ENCODE assay signal across 22 mouse cellular contexts in the genomic region with DNA sequence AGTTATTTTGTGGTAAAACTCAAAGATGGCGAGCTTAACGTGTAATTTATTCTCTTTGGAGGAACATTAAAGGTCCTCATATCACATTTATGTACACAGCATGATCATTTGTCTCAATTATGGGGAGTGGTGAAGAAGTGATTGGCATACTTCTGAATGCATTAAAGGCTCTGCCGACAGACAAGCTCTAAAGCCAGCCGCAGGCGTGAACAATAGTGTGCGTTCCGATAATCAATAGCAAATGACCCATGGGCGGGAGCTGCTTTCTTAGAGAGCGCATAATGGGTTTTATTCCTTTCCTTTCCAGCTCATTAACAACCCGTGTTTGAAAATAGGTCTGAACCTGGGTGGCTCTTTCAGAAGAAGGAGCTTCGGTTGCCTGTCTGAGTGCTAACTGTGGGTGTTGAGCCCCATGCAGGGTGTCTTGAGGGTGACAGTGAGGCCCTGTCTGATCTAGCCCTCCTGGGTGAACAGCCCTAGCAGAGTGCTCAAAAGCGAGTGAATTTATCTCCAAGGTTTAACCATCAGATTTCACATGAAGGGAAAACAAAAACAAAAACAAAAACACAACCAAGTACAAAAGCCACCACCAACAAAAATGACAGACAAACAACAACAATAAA.
DNase-seq lines count a peak whose midpoint lies in the region; ATAC-seq lines count a peak whose summit lies in the region.
"Had no signal": no experiment of that assay in that cellular context is flagged by ENCODE, and none has a peak within 500 bp of the region (broad histone marks: within the 10 kb centered on the region; RNA-seq: fewer than 3 reads in every experiment).

No protein-coding gene starts in this region.

- no peaks in the 10 kb centered on the region for H3K9me3 ChIP-seq in forebrain, embryonic 11.5 days (ENCODE audit: control insufficient read depth, low read length)
- no peaks in the 10 kb centered on the region for H3K9me3 ChIP-seq in forebrain, embryonic 15.5 days
- no peaks in the 10 kb centered on the region for H3K9me3 ChIP-seq in midbrain, embryonic 11.5 days (ENCODE audit: control insufficient read depth, low read length)
- no peaks in the 10 kb centered on the region for H3K9me3 ChIP-seq in midbrain, embryonic 14.5 days (ENCODE audit: control insufficient read depth, low read length)
- H3K9me3 ChIP-seq in hindbrain, embryonic 13.5 days = no peaks in the 10 kb centered on the region
- H3K9me3 ChIP-seq: heart, embryonic 15.5 days; limb, embryonic 13.5 days; liver, embryonic 13.5 days had no signal

- H3K27me3 ChIP-seq in forebrain, embryonic 11.5 days (ENCODE audit: control insufficient read depth, insufficient read depth, low read length) = peaks cover 16% of the 10 kb centered on the region; the same call in 1 of the 2 replicates
- no peaks in the 10 kb centered on the region for H3K27me3 ChIP-seq in forebrain, embryonic 15.5 days
- H3K27me3 ChIP-seq in midbrain, embryonic 11.5 days (ENCODE audit: control insufficient read depth, insufficient read depth, low read length) = no peaks in the 10 kb centered on the region
- no peaks in the 10 kb centered on the region for H3K27me3 ChIP-seq in midbrain, embryonic 14.5 days (ENCODE audit: control insufficient read depth, insufficient read depth, low read length)
- H3K27me3 ChIP-seq in hindbrain, embryonic 13.5 days = peaks cover 27% of the 10 kb centered on the region
- H3K27me3 ChIP-seq: heart, embryonic 15.5 days; limb, embryonic 13.5 days; liver, embryonic 13.5 days had no signal

- WGBS in forebrain, embryonic 11.5 days = 23% methylated on average over 12 of the region's 12 CpGs
- WGBS in forebrain, embryonic 15.5 days = 5% methylated on average over 12 of the region's 12 CpGs
- WGBS in midbrain, embryonic 11.5 days = 25% methylated on average over 12 of the region's 12 CpGs
- 13% methylated on average over 12 of the region's 12 CpGs for WGBS in midbrain, embryonic 14.5 days
- 13% methylated on average over 12 of the region's 12 CpGs for WGBS in hindbrain, embryonic 13.5 days

- no peak overlapping the region for H3K27ac ChIP-seq in forebrain, embryonic 11.5 days (ENCODE audit: low read depth, low read length)
- H3K27ac ChIP-seq in forebrain, embryonic 15.5 days (replicated peaks) = no peak overlapping the region
- no peak overlapping the region for H3K27ac ChIP-seq in midbrain, embryonic 11.5 days (ENCODE audit: low read depth, low read length)
- no peak overlapping the region for H3K27ac ChIP-seq in midbrain, embryonic 14.5 days (replicated peaks; ENCODE audit: low read depth, low read length)
- H3K27ac ChIP-seq in hindbrain, embryonic 13.5 days = no peak overlapping the region
- H3K27ac ChIP-seq: heart, embryonic 15.5 days; kidney, postnatal 0 days; limb, embryonic 13.5 days; liver, embryonic 13.5 days had no signal

- no peak for DNase-seq in forebrain, embryonic 11.5 days (ENCODE audit: low spot score)
- DNase-seq in midbrain, embryonic 11.5 days (ENCODE audit: low spot score, missing footprints) = no peak
- DNase-seq in midbrain, embryonic 14.5 days = no peak
- peak; percentile 41 for DNase-seq in embryo, embryonic 10 days (ENCODE audit: low spot score)
- no peak for DNase-seq in adrenal gland, adult (ENCODE audit: inconsistent age in 2 of 2, low spot score in 1 of 2)
- no peak for DNase-seq in adrenal gland, adult 18-20 months (ENCODE audit: low spot score in 2 of 2)
- DNase-seq: adrenal gland, adult 2 months; cerebellum, adult 11-12 months; cerebellum, postnatal 10 days; heart, postnatal 36 days; kidney, adult 2 months; layer of hippocampus, adult 9-11 months; liver, embryonic 13.5 days; lung, adult 2 months; lung, postnatal 14 days; retina, postnatal 1 day had no signal

- no peaks in the 10 kb centered on the region for H3K36me3 ChIP-seq in forebrain, embryonic 11.5 days (ENCODE audit: control insufficient read depth, insufficient read depth, low read length)
- no peaks in the 10 kb centered on the region for H3K36me3 ChIP-seq in forebrain, embryonic 15.5 days
- H3K36me3 ChIP-seq in midbrain, embryonic 11.5 days (ENCODE audit: control insufficient read depth, insufficient read depth, low read length) = no peaks in the 10 kb centered on the region
- no peaks in the 10 kb centered on the region for H3K36me3 ChIP-seq in midbrain, embryonic 14.5 days (ENCODE audit: control insufficient read depth, insufficient read depth, low read length)
- H3K36me3 ChIP-seq in hindbrain, embryonic 13.5 days = no peaks in the 10 kb centered on the region
- H3K36me3 ChIP-seq: heart, embryonic 15.5 days; limb, embryonic 13.5 days; liver, embryonic 13.5 days had no signal

- H3K4me2 ChIP-seq in forebrain, embryonic 11.5 days (ENCODE audit: low read depth, low read length, severe bottlenecking) = no peak overlapping the region
- no peak overlapping the region for H3K4me2 ChIP-seq in forebrain, embryonic 15.5 days (replicated peaks)
- no peak overlapping the region; the same call in 1 of the 2 replicates for H3K4me2 ChIP-seq in midbrain, embryonic 11.5 days
- H3K4me2 ChIP-seq in midbrain, embryonic 14.5 days (ENCODE audit: low read length) = no peak overlapping the region
- peak overlapping the region; percentile 27; the same call in 1 of the 2 replicates for H3K4me2 ChIP-seq in hindbrain, embryonic 13.5 days
- H3K4me2 ChIP-seq: heart, embryonic 15.5 days; limb, embryonic 13.5 days; liver, embryonic 13.5 days had no signal

- H3K4me3 ChIP-seq in forebrain, embryonic 11.5 days (ENCODE audit: low read depth, low read length) = no peak overlapping the region
- no peak overlapping the region for H3K4me3 ChIP-seq in forebrain, embryonic 15.5 days
- no peak overlapping the region for H3K4me3 ChIP-seq in midbrain, embryonic 11.5 days (ENCODE audit: low read depth, low read length)
- H3K4me3 ChIP-seq in midbrain, embryonic 14.5 days (replicated peaks; ENCODE audit: low read depth, low read length) = no peak overlapping the region
- no peak overlapping the region for H3K4me3 ChIP-seq in hindbrain, embryonic 13.5 days
- H3K4me3 ChIP-seq: heart, embryonic 15.5 days; limb, embryonic 13.5 days; liver, embryonic 13.5 days had no signal

- ATAC-seq in forebrain, embryonic 11.5 days (replicated peaks; ENCODE audit: low FRiP score) = peak; percentile 64
- no peak for ATAC-seq in forebrain, embryonic 15.5 days (replicated peaks)
- ATAC-seq in midbrain, embryonic 11.5 days (ENCODE audit: low FRiP score) = peak; percentile 57
- no peak for ATAC-seq in midbrain, embryonic 14.5 days (ENCODE audit: low FRiP score, low TSS enrichment)
- no peak for ATAC-seq in hindbrain, embryonic 13.5 days (ENCODE audit: low FRiP score)
- ATAC-seq: CD4-positive, CD25-positive, alpha-beta regulatory T cell, adult 4 months had no signal

- no peak overlapping the region for H3K9ac ChIP-seq in forebrain, embryonic 11.5 days (ENCODE audit: low read length)
- no peak overlapping the region for H3K9ac ChIP-seq in forebrain, embryonic 15.5 days (replicated peaks)
- H3K9ac ChIP-seq in midbrain, embryonic 11.5 days (ENCODE audit: low read length) = no peak overlapping the region
- no peak overlapping the region for H3K9ac ChIP-seq in midbrain, embryonic 14.5 days (replicated peaks; ENCODE audit: low read length)
- H3K9ac ChIP-seq in hindbrain, embryonic 13.5 days = no peak overlapping the region
- H3K9ac ChIP-seq: heart, embryonic 15.5 days; limb, embryonic 13.5 days; liver, embryonic 13.5 days had no signal

- peaks cover 2% of the 10 kb centered on the region; the same call in 1 of the 2 replicates for H3K4me1 ChIP-seq in forebrain, embryonic 11.5 days (replicated peaks; ENCODE audit: control insufficient read depth, insufficient read depth, low read length)
- H3K4me1 ChIP-seq in forebrain, embryonic 15.5 days = 0 out of 2 replicates have a peak, but pooled peaks cover 4% of the 10 kb centered on the region
- peaks cover 7% of the 10 kb centered on the region; the same call in 1 of the 2 replicates for H3K4me1 ChIP-seq in midbrain, embryonic 11.5 days (ENCODE audit: control insufficient read depth, insufficient read depth, low read length)
- no peaks in the 10 kb centered on the region for H3K4me1 ChIP-seq in midbrain, embryonic 14.5 days (ENCODE audit: control insufficient read depth, insufficient read depth, low read length)
- peaks cover 6% of the 10 kb centered on the region for H3K4me1 ChIP-seq in hindbrain, embryonic 13.5 days (replicated peaks)
- H3K4me1 ChIP-seq: heart, embryonic 15.5 days; limb, embryonic 13.5 days; liver, embryonic 13.5 days had no signal

Comparison
In these comparisons a context has a peak if more than half of its experiments do, and no peak if none do; other contexts are left out.
1. ATAC-seq: peak in forebrain, embryonic 11.5 days (single experiment) and midbrain, embryonic 11.5 days (single experiment); none in forebrain, embryonic 15.5 days (single experiment), midbrain, embryonic 14.5 days (single experiment) and hindbrain, embryonic 13.5 days (single experiment).